Mouse (Mus musculus) naive thymus-derived CD4-positive, alpha-beta T cell, adult 2 months (primary cell): Measurements from ENCODE around the gene Arhgef33.

Experiments
- DNase-seq: peaks from one replicate; pipeline ENCODE4 v3.0.0-alpha.2; 2011; ENCODE audit warnings: low read depth

Gene Arhgef33

DNA sequence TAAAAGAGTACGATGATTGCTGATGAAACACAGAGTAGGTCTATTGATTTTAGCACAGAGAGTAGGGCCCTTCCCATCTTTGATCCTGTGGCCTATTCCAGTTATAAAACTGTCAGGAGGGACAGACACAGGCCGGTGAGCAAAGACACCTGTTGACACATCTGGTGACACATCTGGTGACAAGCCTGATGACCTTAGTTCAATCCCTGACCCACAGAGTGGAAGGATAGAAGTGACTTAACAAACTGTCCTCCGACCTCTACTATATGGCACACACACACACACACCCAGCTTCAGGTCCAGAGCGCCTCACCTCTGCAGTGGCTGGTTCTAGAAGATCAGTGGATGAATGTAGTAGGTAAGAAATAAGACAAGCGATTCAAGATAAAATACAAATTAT, 139.3 kb downstream of the Arhgef33 start:
- DNase-seq: no peak
